Mouse (Mus musculus): ENCODE measurements around the gene Iqcc. TPM values are rescaled to one million over a fixed set of nuclear protein-coding genes. Genes with fewer than 3 reads are reported as not detected.
A peak's percentile ranks its signal among the peaks of the same experiment; 100 is the strongest.

Iqcc gene
- polyA plus RNA-seq, 1 experiment = 20.1 TPM

- no peak overlapping the region for H3K4me2 ChIP-seq (ENCODE audit: low read depth)
- H3K79me2 ChIP-seq (ENCODE audit: control insufficient read depth, insufficient read depth) = no peaks in the 10 kb centered on the region
- no peak for TF ChIP-seq SRF (IDR thresholded peaks at IDR 0.05; ENCODE audit: control insufficient read depth, insufficient read length, low read depth)
- no peak for TF ChIP-seq MYOG (IDR thresholded peaks at IDR 0.05; ENCODE audit: control insufficient read depth in 1 of 3, insufficient read depth in 1 of 3, insufficient read length in 2 of 3, low read depth in 2 of 3)
- no peak for TF ChIP-seq POLR2A (IDR thresholded peaks at IDR 0.05; ENCODE audit: insufficient read length, low read depth)
- TF ChIP-seq MAX (IDR thresholded peaks at IDR 0.05; ENCODE audit: low read depth) = no peak
- TF ChIP-seq MYOD1 (IDR thresholded peaks at IDR 0.05; ENCODE audit: control insufficient read depth in 1 of 3, insufficient read length in 2 of 3, low read depth in 2 of 3) = no peak
- TF ChIP-seq CEBPB (IDR thresholded peaks at IDR 0.05; ENCODE audit: insufficient read depth, poor library complexity, severe bottlenecking) = no peak
- no peak for TF ChIP-seq TCF12 (IDR thresholded peaks at IDR 0.05; ENCODE audit: insufficient read depth, poor library complexity, severe bottlenecking)
- TF ChIP-seq USF1 (IDR thresholded peaks at IDR 0.05; ENCODE audit: low read depth) = no peak
- H3ac ChIP-seq (ENCODE audit: control insufficient read depth, insufficient read length) = no peak overlapping the region
- H3K27me3 ChIP-seq (ENCODE audit: control insufficient read depth, insufficient read depth, insufficient read length) = no peaks in the 10 kb centered on the region
- H3K36me3 ChIP-seq (ENCODE audit: control insufficient read depth, insufficient read depth) = peaks cover 6% of the 10 kb centered on the region
- H3K4me3 ChIP-seq = no peak overlapping the region
These were observed 7.1 kb upstream of the Iqcc start for GRCm38 (mm10) chr4:129626035-129626434.

GRCm38 (mm10) chr4:129625496-129625895, 6.6 kb upstream of the Iqcc start:
- H3K4me3 ChIP-seq = no peak overlapping the region
- no peak overlapping the region for H3K4me2 ChIP-seq (ENCODE audit: low read depth)
- H3K36me3 ChIP-seq (ENCODE audit: control insufficient read depth, insufficient read depth) = peaks cover 6% of the 10 kb centered on the region
- no peak overlapping the region for H3ac ChIP-seq (ENCODE audit: control insufficient read depth, insufficient read length)
- H3K27me3 ChIP-seq (ENCODE audit: control insufficient read depth, insufficient read depth, insufficient read length) = no peaks in the 10 kb centered on the region
- TF ChIP-seq TCF3 (IDR thresholded peaks at IDR 0.05; ENCODE audit: insufficient read length, low read depth) (no peak), REST (IDR thresholded peaks at IDR 0.05; ENCODE audit: insufficient read depth, insufficient read length) (no peak), MYOG (IDR thresholded peaks at IDR 0.05; ENCODE audit: control insufficient read depth in 1 of 3, insufficient read depth in 1 of 3, insufficient read length in 2 of 3, low read depth in 2 of 3) (no peak), MYOD1 (IDR thresholded peaks at IDR 0.05; ENCODE audit: control insufficient read depth in 1 of 3, insufficient read length in 2 of 3, low read depth in 2 of 3) (no peak), SRF (IDR thresholded peaks at IDR 0.05; ENCODE audit: control insufficient read depth, insufficient read length, low read depth) (no peak), CEBPB (IDR thresholded peaks at IDR 0.05; ENCODE audit: insufficient read depth, poor library complexity, severe bottlenecking) (no peak), POLR2AphosphoS2 (IDR thresholded peaks at IDR 0.05; ENCODE audit: insufficient read length, low read depth) (no peak), USF1 (IDR thresholded peaks at IDR 0.05; ENCODE audit: low read depth) (no peak), E2F4 (IDR thresholded peaks at IDR 0.05; ENCODE audit: insufficient read depth) (no peak)
- no peaks in the 10 kb centered on the region for H3K79me2 ChIP-seq (ENCODE audit: control insufficient read depth, insufficient read depth)

- H3K4me2 ChIP-seq (ENCODE audit: low read depth) = peak overlapping the region; percentile 99
- peaks cover 6% of the 10 kb centered on the region for H3K36me3 ChIP-seq (ENCODE audit: control insufficient read depth, insufficient read depth)
- no peaks in the 10 kb centered on the region for H3K27me3 ChIP-seq (ENCODE audit: control insufficient read depth, insufficient read depth, insufficient read length)
- no peak overlapping the region for H3ac ChIP-seq (ENCODE audit: control insufficient read depth, insufficient read length)
- no peaks in the 10 kb centered on the region for H3K79me2 ChIP-seq (ENCODE audit: control insufficient read depth, insufficient read depth)
- TF ChIP-seq TCF12 (IDR thresholded peaks at IDR 0.05; ENCODE audit: insufficient read depth, poor library complexity, severe bottlenecking) (no peak), CEBPB (IDR thresholded peaks at IDR 0.05; ENCODE audit: insufficient read depth, poor library complexity, severe bottlenecking) (no peak), SRF (IDR thresholded peaks at IDR 0.05; ENCODE audit: control insufficient read depth, insufficient read length, low read depth) (no peak), REST (IDR thresholded peaks at IDR 0.05; ENCODE audit: insufficient read depth, insufficient read length) (no peak), POLR2A (IDR thresholded peaks at IDR 0.05; ENCODE audit: insufficient read length, low read depth) (no peak), MYOD1 (IDR thresholded peaks at IDR 0.05; ENCODE audit: control insufficient read depth in 1 of 3, insufficient read length in 2 of 3, low read depth in 2 of 3) (no peak), MYOG (IDR thresholded peaks at IDR 0.05; ENCODE audit: control insufficient read depth in 1 of 3, insufficient read depth in 1 of 3, insufficient read length in 2 of 3, low read depth in 2 of 3) (no peak), E2F4 (IDR thresholded peaks at IDR 0.05; ENCODE audit: insufficient read depth) (no peak), POLR2AphosphoS2 (IDR thresholded peaks at IDR 0.05; ENCODE audit: insufficient read length, low read depth) (no peak), TCF3 (IDR thresholded peaks at IDR 0.05; ENCODE audit: insufficient read length, low read depth) (no peak), USF1 (IDR thresholded peaks at IDR 0.05; ENCODE audit: low read depth) (no peak), MAX (IDR thresholded peaks at IDR 0.05; ENCODE audit: low read depth) (no peak)
- no peak overlapping the region for H3K4me3 ChIP-seq
These were observed 6.1 kb upstream of the Iqcc start for GRCm38 (mm10) chr4:129625029-129625370.

- H3K4me2 ChIP-seq (ENCODE audit: low read depth) = peak overlapping the region; percentile 99
- no peak overlapping the region for H3ac ChIP-seq (ENCODE audit: control insufficient read depth, insufficient read length)
- no peak for TF ChIP-seq TCF12 (IDR thresholded peaks at IDR 0.05; ENCODE audit: insufficient read depth, poor library complexity, severe bottlenecking)
- TF ChIP-seq POLR2A (IDR thresholded peaks at IDR 0.05; ENCODE audit: insufficient read length, low read depth) = peak; percentile 31
- TF ChIP-seq REST (IDR thresholded peaks at IDR 0.05; ENCODE audit: insufficient read depth, insufficient read length) = no peak
- TF ChIP-seq MAX (IDR thresholded peaks at IDR 0.05; ENCODE audit: low read depth) = no peak
- TF ChIP-seq POLR2AphosphoS2 (IDR thresholded peaks at IDR 0.05; ENCODE audit: insufficient read length, low read depth) = peak; percentile 72
- no peak for TF ChIP-seq SRF (IDR thresholded peaks at IDR 0.05; ENCODE audit: control insufficient read depth, insufficient read length, low read depth)
- TF ChIP-seq TCF3 (IDR thresholded peaks at IDR 0.05; ENCODE audit: insufficient read length, low read depth) = no peak
- TF ChIP-seq CEBPB (IDR thresholded peaks at IDR 0.05; ENCODE audit: insufficient read depth, poor library complexity, severe bottlenecking) = no peak
- no peak for TF ChIP-seq MYOG (IDR thresholded peaks at IDR 0.05; ENCODE audit: control insufficient read depth in 1 of 3, insufficient read depth in 1 of 3, insufficient read length in 2 of 3, low read depth in 2 of 3)
- no peak for TF ChIP-seq USF1 (IDR thresholded peaks at IDR 0.05; ENCODE audit: low read depth)
- TF ChIP-seq E2F4 (IDR thresholded peaks at IDR 0.05; ENCODE audit: insufficient read depth) = no peak
- no peak for TF ChIP-seq MYOD1 (IDR thresholded peaks at IDR 0.05; ENCODE audit: control insufficient read depth in 1 of 3, insufficient read length in 2 of 3, low read depth in 2 of 3)
- H3K27me3 ChIP-seq (ENCODE audit: control insufficient read depth, insufficient read depth, insufficient read length) = no peaks in the 10 kb centered on the region
- peaks cover 6% of the 10 kb centered on the region for H3K36me3 ChIP-seq (ENCODE audit: control insufficient read depth, insufficient read depth)
- peak overlapping the region; percentile 50 for H3K4me3 ChIP-seq
- no peaks in the 10 kb centered on the region for H3K79me2 ChIP-seq (ENCODE audit: control insufficient read depth, insufficient read depth)
These were observed 5.6 kb upstream of the Iqcc start for GRCm38 (mm10) chr4:129624281-129625028.
